Mouse (Mus musculus) c-Kit-positive CD71-negative TER-119-negative erythroid progenitor cells, embryonic 14.5 days (primary cell): ENCODE measurements around the gene Cxadr.

Experiments
- DNase-seq: peaks from one replicate; pipeline ENCODE4 v3.0.0-alpha.2; 2013; ENCODE audit warnings: low read depth

The Cxadr gene

GRCm38 (mm10) chr16:78301183-78301830 is at the start of gene Cxadr:
Cxadr (plus strand) TSS chr16:78301489.
- no peak for DNase-seq

GRCm38 (mm10) chr16:78258989-78259388 is 42.3 kb upstream of the Cxadr start:
- no peak for DNase-seq

- DNase-seq: no peak
Observed at GRCm38 (mm10) chr16:78260070-78260879, 41.0 kb upstream of the Cxadr start.

GRCm38 (mm10) chr16:78261520-78261919 is 39.8 kb upstream of the Cxadr start:
- no peak for DNase-seq

GRCm38 (mm10) chr16:78264442-78265150 is 36.7 kb upstream of the Cxadr start:
- no peak for DNase-seq

GRCm38 (mm10) chr16:78265151-78265590 is 36.1 kb upstream of the Cxadr start:
- DNase-seq: peak; percentile 24

- DNase-seq: no peak
Observed at GRCm38 (mm10) chr16:78265826-78266225, 35.5 kb upstream of the Cxadr start.

GRCm38 (mm10) chr16:78267453-78267852 is 33.8 kb upstream of the Cxadr start:
- DNase-seq: no peak

- no peak for DNase-seq
Observed at GRCm38 (mm10) chr16:78268167-78268566, 33.1 kb upstream of the Cxadr start.

GRCm38 (mm10) chr16:78274825-78275455 is 26.3 kb upstream of the Cxadr start:
- no peak for DNase-seq

GRCm38 (mm10) chr16:78277567-78277966 is 23.7 kb upstream of the Cxadr start:
- no peak for DNase-seq

GRCm38 (mm10) chr16:78280093-78280881 is 21.0 kb upstream of the Cxadr start:
- DNase-seq: no peak

- no peak for DNase-seq
Observed at GRCm38 (mm10) chr16:78283231-78283630, 18.1 kb upstream of the Cxadr start.

- DNase-seq: no peak
Observed at GRCm38 (mm10) chr16:78294051-78294450, 7.2 kb upstream of the Cxadr start.

GRCm38 (mm10) chr16:78294606-78295275 is 6.5 kb upstream of the Cxadr start:
- no peak for DNase-seq

GRCm38 (mm10) chr16:78295601-78296000 is 5.7 kb upstream of the Cxadr start:
- DNase-seq: no peak

GRCm38 (mm10) chr16:78296114-78296513 is 5.2 kb upstream of the Cxadr start:
- no peak for DNase-seq

- no peak for DNase-seq
Observed at GRCm38 (mm10) chr16:78301831-78302677, 765 bp downstream of the Cxadr start.

GRCm38 (mm10) chr16:78302678-78303050 is 1.4 kb downstream of the Cxadr start:
- DNase-seq: no peak

GRCm38 (mm10) chr16:78305606-78306100 is 4.4 kb downstream of the Cxadr start:
- DNase-seq: no peak
